ENCODE assay signal across 16 mouse cellular contexts in the genomic region with DNA sequence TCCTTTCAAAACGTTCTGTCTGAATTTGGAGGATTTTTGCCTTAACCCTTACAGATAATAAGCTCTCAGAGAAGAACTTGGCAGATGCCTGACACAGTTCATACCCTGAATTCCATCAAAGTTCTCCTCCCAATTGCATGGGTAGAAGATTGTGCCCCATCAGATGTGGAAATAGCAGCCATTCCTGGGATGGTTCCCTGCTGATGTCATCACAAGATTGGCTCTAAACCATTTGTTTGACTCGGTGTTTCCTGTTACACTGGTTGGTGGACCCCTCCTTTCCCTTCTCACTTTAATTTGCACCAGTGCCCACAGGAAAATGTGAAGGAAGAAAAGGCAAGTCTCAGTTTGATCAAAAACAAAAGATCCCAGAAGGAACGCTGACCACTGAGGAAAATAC.
DNase-seq lines count a peak whose midpoint lies in the region; ATAC-seq and TF ChIP-seq lines count a peak whose summit lies in the region.
"Had no signal": no experiment of that assay in that cellular context is flagged by ENCODE, and none has a peak within 500 bp of the region (broad histone marks: within the 10 kb centered on the region; RNA-seq: fewer than 3 reads in every experiment).

No protein-coding gene starts in this region.

- peaks cover 23% of the 10 kb centered on the region for H3K4me1 ChIP-seq in heart, embryonic 11.5 days (ENCODE audit: control insufficient read depth, insufficient read depth, low read length)
- H3K4me1 ChIP-seq in limb, embryonic 14.5 days (ENCODE audit: control insufficient read depth, insufficient read depth, low read length), result peaks cover 12% of the 10 kb centered on the region
- H3K4me1 ChIP-seq: liver, embryonic 13.5 days had no signal

- peaks cover 9% of the 10 kb centered on the region for H3K79me2 ChIP-seq in myocyte (ENCODE audit: control insufficient read depth, insufficient read depth)

- no peaks in the 10 kb centered on the region; the same call in 1 of the 2 replicates for H3K9me3 ChIP-seq in heart, embryonic 11.5 days (replicated peaks; ENCODE audit: control insufficient read depth, low read length)
- peaks cover 9% of the 10 kb centered on the region; the same call in 1 of the 2 replicates for H3K9me3 ChIP-seq in limb, embryonic 14.5 days (ENCODE audit: control insufficient read depth, low read length)
- H3K9me3 ChIP-seq: forebrain, embryonic 12.5 days had no signal

- H3K4me3 ChIP-seq in heart, embryonic 11.5 days (ENCODE audit: low read depth, low read length), result no peak overlapping the region
- no peak overlapping the region for H3K4me3 ChIP-seq in limb, embryonic 14.5 days (replicated peaks; ENCODE audit: low read length)
- H3K4me3 ChIP-seq in myocyte, result no peak overlapping the region
- H3K4me3 ChIP-seq: embryonic facial prominence, embryonic 12.5 days; forebrain, embryonic 12.5 days; gastrocnemius, adult 2 months; liver, embryonic 13.5 days had no signal

- TF ChIP-seq POLR2A in limb, embryonic 14.5 days (IDR thresholded peaks at IDR 0.05; ENCODE audit: borderline replicate concordance, extremely low read depth, insufficient read depth, insufficient read length), result no peak
- TF ChIP-seq POLR2A in myocyte (IDR thresholded peaks at IDR 0.05; ENCODE audit: insufficient read length, low read depth), result no peak

- 17% methylated on average over 3 of the region's 3 CpGs for whole genome bisulfite sequencing in heart, embryonic 11.5 days (ENCODE audit: insufficient replicate concordance)
- 24% methylated on average over 3 of the region's 3 CpGs for WGBS in limb, embryonic 14.5 days

- no peak overlapping the region for H3K9ac ChIP-seq in heart, embryonic 11.5 days (ENCODE audit: low read depth, low read length)
- H3K9ac ChIP-seq in limb, embryonic 14.5 days (ENCODE audit: low read depth, low read length, severe bottlenecking), result no peak overlapping the region
- H3K9ac ChIP-seq: embryonic facial prominence, embryonic 12.5 days; forebrain, embryonic 12.5 days; liver, embryonic 13.5 days had no signal

- no peak overlapping the region for H3K27ac ChIP-seq in heart, embryonic 11.5 days (ENCODE audit: low read depth, low read length)
- H3K27ac ChIP-seq in limb, embryonic 14.5 days (replicated peaks; ENCODE audit: low read depth, low read length), result no peak overlapping the region
- H3K27ac ChIP-seq: embryonic facial prominence, embryonic 12.5 days; forebrain, embryonic 12.5 days; hindbrain, postnatal 0 days; liver, embryonic 13.5 days; stomach, postnatal 0 days had no signal

- ATAC-seq in heart, embryonic 11.5 days (replicated peaks; ENCODE audit: insufficient number of reproducible peaks, low FRiP score, low TSS enrichment), result no peak
- ATAC-seq in limb, embryonic 14.5 days (ENCODE audit: low FRiP score, low read depth), result peak; percentile 68
- ATAC-seq: hindbrain, postnatal 0 days had no signal

- DNase-seq in heart, adult 11 months, result peak; percentile 88
- peak; percentile 39 for DNase-seq in retina, embryonic 14.5 days (ENCODE audit: low spot score)
- DNase-seq in retina, postnatal 1 day, result no peak
- peak; percentile 43 for DNase-seq in limb, embryonic 14.5 days (ENCODE audit: low spot score)
- no peak for DNase-seq in adrenal gland, adult 2 months
- no peak for DNase-seq in urinary bladder, adult 18-20 months (ENCODE audit: low spot score in 2 of 2)
- DNase-seq: adrenal gland, postnatal 14 days; cerebellum, adult 9-10 months; gastrocnemius, adult 2 months; liver, embryonic 13.5 days had no signal

- H3K27me3 ChIP-seq in heart, embryonic 11.5 days (ENCODE audit: control insufficient read depth, insufficient read depth, low read length), result no peaks in the 10 kb centered on the region
- no peaks in the 10 kb centered on the region for H3K27me3 ChIP-seq in limb, embryonic 14.5 days (ENCODE audit: control insufficient read depth, insufficient read depth, low read length)
- H3K27me3 ChIP-seq in myocyte (ENCODE audit: control insufficient read depth, insufficient read depth, insufficient read length), result no peaks in the 10 kb centered on the region
- H3K27me3 ChIP-seq: embryonic facial prominence, embryonic 12.5 days; forebrain, embryonic 12.5 days; liver, embryonic 13.5 days had no signal

- no peak overlapping the region for H3ac ChIP-seq in myocyte (ENCODE audit: control insufficient read depth, insufficient read length)

- 0 out of 2 replicates have a peak, but pooled peaks cover 3% of the 10 kb centered on the region for H3K36me3 ChIP-seq in heart, embryonic 11.5 days (ENCODE audit: control insufficient read depth, insufficient read depth, low read length)
- H3K36me3 ChIP-seq in limb, embryonic 14.5 days (ENCODE audit: control insufficient read depth, insufficient read depth, low read length), result no peaks in the 10 kb centered on the region; the same call in 1 of the 2 replicates
- no peaks in the 10 kb centered on the region for H3K36me3 ChIP-seq in myocyte (ENCODE audit: control insufficient read depth, insufficient read depth)
- H3K36me3 ChIP-seq: embryonic facial prominence, embryonic 12.5 days; forebrain, embryonic 12.5 days; liver, embryonic 13.5 days had no signal

- H3K4me2 ChIP-seq in heart, embryonic 11.5 days, result no peak overlapping the region
- H3K4me2 ChIP-seq in limb, embryonic 14.5 days (replicated peaks; ENCODE audit: low read depth, low read length, severe bottlenecking), result no peak overlapping the region
- H3K4me2 ChIP-seq in myocyte (ENCODE audit: low read depth), result peak overlapping the region; percentile 38
- H3K4me2 ChIP-seq: embryonic facial prominence, embryonic 12.5 days; forebrain, embryonic 12.5 days; liver, embryonic 13.5 days had no signal

TF ChIP-seq in myocyte, 11 proteins besides CTCF, POLR2A, EP300 and RAD21:
- TF ChIP-seq MYOD1 (IDR thresholded peaks at IDR 0.05; ENCODE audit: control insufficient read depth in 1 of 3, insufficient read length in 2 of 3, low read depth in 2 of 3) (no peak), TCF12 (IDR thresholded peaks at IDR 0.05; ENCODE audit: insufficient read depth, poor library complexity, severe bottlenecking) (no peak), CEBPB (IDR thresholded peaks at IDR 0.05; ENCODE audit: insufficient read depth, poor library complexity, severe bottlenecking) (peak; percentile 55; the same call in 1 of the 2 replicates), MYOG (IDR thresholded peaks at IDR 0.05; ENCODE audit: control insufficient read depth in 1 of 3, insufficient read depth in 1 of 3, insufficient read length in 2 of 3, low read depth in 2 of 3) (no peak)

Comparison
In these comparisons a context has a peak if more than half of its experiments do, and no peak if none do; other contexts are left out.
1. DNase-seq: peak in heart, adult 11 months (single experiment), retina, embryonic 14.5 days (single experiment) and limb, embryonic 14.5 days (single experiment); none in retina, postnatal 1 day (single experiment), adrenal gland, adult 2 months (single experiment) and urinary bladder, adult 18-20 months (0 of 2).